Mouse (Mus musculus) embryonic facial prominence, embryonic 15.5 days (tissue): Measurements from ENCODE around the gene Ick. TPM values are rescaled to one million over a fixed set of nuclear protein-coding genes. Genes with fewer than 3 reads are reported as not detected.
"Not testable (repeated sequence)": the region's sequence is repeated elsewhere in the genome, so short reads cannot be mapped to it uniquely, and the experiment has no call there.

Experiments used
- ATAC-seq: fragments of 200-750 bp; cut with Nextera tagmentation; 2 replicates; pipeline ENCODE4 v1.8.0; 2017; ENCODE audit warnings: low read depth, moderate TSS enrichment; ENCODE audit not compliant: insufficient number of reproducible peaks, low FRiP score, low TSS enrichment
- H3K27ac ChIP-seq: fragments of 300-500 bp; sonication (generic); replicated peaks from 2 replicates; pipeline ENCODE4 v1.5.1; 2015; ENCODE audit warnings: mild to moderate bottlenecking, inconsistent platforms
- H3K27me3 ChIP-seq: fragments of 300-500 bp; sonication (generic); 2 replicates; pipeline ENCODE4 v1.6.1; 2015; ENCODE audit warnings: inconsistent platforms
- H3K36me3 ChIP-seq: fragments of 300-500 bp; sonication (generic); 2 replicates; pipeline ENCODE4 v1.6.1; 2015; ENCODE audit warnings: mild to moderate bottlenecking, inconsistent platforms
- H3K4me1 ChIP-seq: fragments of 300-500 bp; sonication (generic); 2 replicates; pipeline ENCODE4 v1.6.1; 2015; ENCODE audit warnings: inconsistent platforms
- H3K4me2 ChIP-seq: fragments of 300-500 bp; sonication (generic); replicated peaks from 2 replicates; pipeline ENCODE4 v1.6.1; 2015; ENCODE audit warnings: mild to moderate bottlenecking, inconsistent platforms
- H3K4me3 ChIP-seq: fragments of 300-500 bp; sonication (generic); replicated peaks from 2 replicates; pipeline ENCODE4 v1.5.1; 2015; ENCODE audit warnings: mild to moderate bottlenecking, inconsistent platforms
- H3K9ac ChIP-seq: fragments of 300-500 bp; sonication (generic); 2 replicates; pipeline ENCODE4 v1.6.1; 2015; ENCODE audit warnings: inconsistent platforms
- H3K9me3 ChIP-seq: fragments of 300-500 bp; sonication (generic); replicated peaks from 2 replicates; pipeline ENCODE4 v1.6.1; 2016; ENCODE audit warnings: inconsistent platforms
- WGBS: fragments of 180-500 bp; shearing (Covaris S2); methylation state at CpG from one replicate; pipeline ENCODE4 v1.1.7; 2015; 5-methylcytosine and 5-hydroxymethylcytosine counted together
- polyA plus RNA-seq: library from polyadenylated mRNA; unstranded; fragments of >200 nt; fragmentation: Nextera tagmentation; extraction: Ambion mirVana; gene quantifications from 2 replicates; pipeline ENCODE4 v1.2.1, GENCODE M21; 2015

Gene Ick
- polyA plus RNA-seq, 1 experiment from 2014 or later, result 26.3 TPM

GRCm38 (mm10) chr9:78149770-78150169, 40.8 kb downstream of the Ick start:
- ATAC-seq, H3K27me3 ChIP-seq, H3K9me3 ChIP-seq, H3K4me3 ChIP-seq, H3K4me1 ChIP-seq, H3K9ac ChIP-seq, H3K4me2 ChIP-seq, H3K27ac ChIP-seq: not testable (repeated sequence)
- WGBS, result 91% methylated on average over 2 of the region's 2 CpGs
- peaks cover 33% of the 10 kb centered on the region for H3K36me3 ChIP-seq

DNA sequence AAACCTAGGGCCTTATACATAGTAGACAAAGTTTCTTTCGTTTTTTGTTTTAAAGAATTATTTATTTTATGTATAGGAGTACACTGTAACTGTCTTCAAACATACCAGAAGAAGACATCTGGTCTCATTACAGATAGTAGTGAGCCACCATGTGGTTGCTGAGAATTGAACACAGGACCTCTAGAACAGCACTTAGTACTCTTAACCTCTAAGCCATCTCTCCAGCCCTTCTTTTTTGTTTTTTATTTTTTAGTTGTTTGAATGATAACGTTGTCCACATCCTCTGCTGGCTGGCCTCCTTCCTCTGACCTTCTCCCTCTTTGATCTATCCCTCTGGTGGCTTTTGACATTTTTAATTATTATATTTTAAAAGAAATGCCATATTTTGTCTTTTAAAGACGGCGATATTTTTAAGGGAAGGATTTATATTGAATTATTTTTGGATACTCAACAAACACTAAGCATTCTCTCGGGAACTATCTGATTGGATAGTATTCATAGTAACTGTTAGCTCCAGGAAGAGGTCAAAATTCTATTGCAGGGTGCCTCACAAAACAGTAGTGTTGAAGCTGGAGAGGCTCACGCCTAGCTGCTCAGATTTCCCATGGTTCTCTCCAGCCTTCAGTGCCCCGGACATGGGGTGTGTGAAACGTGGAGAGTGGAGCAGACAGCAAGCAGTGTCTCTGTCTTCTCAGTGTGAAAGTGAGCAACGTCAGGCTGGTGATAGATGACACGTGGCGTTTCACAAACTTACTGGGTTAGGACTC, 45.4 kb downstream of the Ick start:
- H3K36me3 ChIP-seq, result peaks cover 59% of the 10 kb centered on the region
- no peak overlapping the region for H3K9ac ChIP-seq
- WGBS, result 83% methylated on average over 11 of the region's 11 CpGs
- H3K27ac ChIP-seq, result no peak overlapping the region
- H3K4me3 ChIP-seq, result no peak overlapping the region
- no peak overlapping the region for H3K4me2 ChIP-seq
- ATAC-seq, result no peak
- H3K27me3 ChIP-seq, result no peaks in the 10 kb centered on the region
- H3K4me1 ChIP-seq, result no peaks in the 10 kb centered on the region
- no peaks in the 10 kb centered on the region for H3K9me3 ChIP-seq

DNA sequence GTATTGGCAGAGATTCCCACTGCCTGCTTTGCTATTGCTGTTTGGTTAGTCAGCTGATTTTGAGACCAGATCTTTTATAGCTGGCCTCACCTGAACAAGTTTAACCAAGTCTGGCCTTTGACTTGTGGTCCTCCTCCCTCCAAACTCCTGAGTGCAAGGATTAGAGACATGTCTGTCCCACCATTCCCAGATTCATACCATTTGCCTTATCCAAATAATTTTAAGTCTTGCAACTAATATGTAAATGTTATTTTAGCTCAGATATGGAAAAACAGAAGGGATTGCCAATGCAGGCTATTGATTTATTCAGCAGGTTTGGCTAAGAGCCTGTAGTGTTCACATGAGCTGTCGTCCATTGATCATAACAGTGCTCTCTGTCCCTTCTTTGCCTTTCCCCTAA, 48.2 kb downstream of the Ick start:
- Histone ChIP-seq H3K27me3 (no peaks in the 10 kb centered on the region), H3K4me3 (no peak overlapping the region), H3K36me3 (peaks cover 76% of the 10 kb centered on the region), H3K9me3 (no peaks in the 10 kb centered on the region), H3K4me2 (no peak overlapping the region), H3K9ac (no peak overlapping the region), H3K4me1 (no peaks in the 10 kb centered on the region), H3K27ac (no peak overlapping the region)
- WGBS, result 92% methylated on average over 1 of the region's 1 CpGs
- ATAC-seq, result no peak

DNA sequence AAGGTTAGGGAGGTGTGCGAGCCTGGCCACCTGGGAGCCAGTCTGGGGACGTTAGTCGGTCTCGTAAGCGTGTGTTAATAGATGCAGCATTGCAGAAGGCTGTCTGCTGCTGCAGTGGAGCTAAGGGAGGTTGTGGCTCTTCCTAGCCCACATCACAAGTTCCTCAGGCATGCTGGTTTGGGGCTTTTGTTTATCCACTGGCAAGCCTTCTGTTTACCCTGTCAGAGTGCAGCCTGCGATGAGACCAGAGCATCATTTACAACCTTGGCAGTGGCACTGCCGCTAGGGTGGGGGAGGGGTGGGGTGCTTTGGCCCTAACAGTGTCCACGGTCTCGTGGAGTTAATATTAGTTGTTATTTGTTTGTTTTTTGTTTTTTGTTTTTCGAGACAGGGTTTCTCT, 54.3 kb downstream of the Ick start:
- Histone ChIP-seq H3K27ac (no peak overlapping the region), H3K4me3 (no peak overlapping the region), H3K36me3 (peaks cover 77% of the 10 kb centered on the region), H3K27me3 (no peaks in the 10 kb centered on the region), H3K4me2 (no peak overlapping the region), H3K9me3 (no peaks in the 10 kb centered on the region), H3K9ac (no peak overlapping the region), H3K4me1 (no peaks in the 10 kb centered on the region)
- no peak for ATAC-seq
- 86% methylated on average over 10 of the region's 10 CpGs for WGBS

- H3K4me2 ChIP-seq, result no peak overlapping the region
- no peak for ATAC-seq
Observed at GRCm38 (mm10) chr9:78164741-78165140, 55.7 kb downstream of the Ick start.

GRCm38 (mm10) chr9:78165454-78165853, 56.5 kb downstream of the Ick start:
- Histone ChIP-seq H3K27ac (no peak overlapping the region), H3K4me3 (no peak overlapping the region), H3K4me1 (no peaks in the 10 kb centered on the region), H3K27me3 (no peaks in the 10 kb centered on the region), H3K36me3 (peaks cover 72% of the 10 kb centered on the region), H3K4me2 (no peak overlapping the region), H3K9me3 (no peaks in the 10 kb centered on the region), H3K9ac (no peak overlapping the region)
- 91% methylated on average over 6 of the region's 6 CpGs for WGBS
- ATAC-seq, result no peak

More at GRCm38 (mm10) chr9:78164741-78165140, 55.7 kb downstream of the Ick start:
- Histone ChIP-seq H3K4me3 (no peak overlapping the region), H3K36me3 (peaks cover 75% of the 10 kb centered on the region), H3K9ac (no peak overlapping the region), H3K27me3 (no peaks in the 10 kb centered on the region), H3K4me1 (no peaks in the 10 kb centered on the region), H3K9me3 (no peaks in the 10 kb centered on the region), H3K27ac (no peak overlapping the region)
- 91% methylated on average over 3 of the region's 3 CpGs for WGBS

- Histone ChIP-seq H3K4me3 (no peak overlapping the region), H3K4me1 (no peaks in the 10 kb centered on the region), H3K36me3 (peaks cover 58% of the 10 kb centered on the region), H3K9ac (no peak overlapping the region), H3K9me3 (no peaks in the 10 kb centered on the region), H3K27ac (no peak overlapping the region), H3K27me3 (no peaks in the 10 kb centered on the region), H3K4me2 (no peak overlapping the region)
- ATAC-seq, result no peak
- 78% methylated on average over 19 of the region's 19 CpGs for WGBS
Observed at GRCm38 (mm10) chr9:78166694-78167452, 57.9 kb downstream of the Ick start.

- H3K4me3 ChIP-seq, result no peak overlapping the region
- H3K36me3 ChIP-seq, result peaks cover 51% of the 10 kb centered on the region
- H3K27me3 ChIP-seq, result no peaks in the 10 kb centered on the region
- WGBS, result 85% methylated on average over 19 of the region's 19 CpGs
- no peak overlapping the region for H3K9ac ChIP-seq
- H3K4me1 ChIP-seq, result no peaks in the 10 kb centered on the region
- ATAC-seq, result no peak
- no peaks in the 10 kb centered on the region for H3K9me3 ChIP-seq
- H3K4me2 ChIP-seq, result no peak overlapping the region
- H3K27ac ChIP-seq, result no peak overlapping the region
Observed at GRCm38 (mm10) chr9:78167453-78167969, 58.5 kb downstream of the Ick start.

- no peak overlapping the region for H3K27ac ChIP-seq
- H3K36me3 ChIP-seq, result peaks cover 45% of the 10 kb centered on the region
- H3K4me3 ChIP-seq, result no peak overlapping the region
- no peaks in the 10 kb centered on the region for H3K27me3 ChIP-seq
- 92% methylated on average over 6 of the region's 6 CpGs for WGBS
- no peaks in the 10 kb centered on the region for H3K4me1 ChIP-seq
- no peak for ATAC-seq
- H3K9ac ChIP-seq, result no peak overlapping the region
- no peak overlapping the region for H3K4me2 ChIP-seq
- no peaks in the 10 kb centered on the region for H3K9me3 ChIP-seq
Observed at GRCm38 (mm10) chr9:78168864-78169263, 59.9 kb downstream of the Ick start.

DNA sequence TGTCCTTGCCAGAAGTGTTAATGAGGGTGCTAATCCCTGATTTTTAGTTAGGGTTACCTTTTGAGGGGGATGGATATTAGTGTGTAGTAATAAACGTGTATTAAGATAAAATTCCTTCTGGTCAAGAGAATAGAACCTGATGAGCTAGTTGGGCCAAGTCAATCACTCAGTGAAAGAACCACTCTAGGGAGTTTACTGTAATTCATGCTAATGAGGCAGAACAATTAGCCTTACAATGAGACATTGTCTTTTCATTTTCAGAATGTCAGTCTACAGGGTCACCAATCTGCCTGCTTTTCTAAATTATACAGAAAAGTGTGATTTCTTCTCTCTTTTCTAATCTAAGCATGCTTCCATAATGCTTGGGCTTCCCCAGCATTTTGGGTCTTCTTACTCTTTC, 65.0 kb downstream of the Ick start:
- Histone ChIP-seq H3K9ac (no peak overlapping the region), H3K27me3 (no peaks in the 10 kb centered on the region), H3K36me3 (peaks cover 10% of the 10 kb centered on the region; the same call in 1 of the 2 replicates), H3K4me2 (no peak overlapping the region), H3K4me1 (peaks cover 12% of the 10 kb centered on the region; the same call in 1 of the 2 replicates), H3K9me3 (no peaks in the 10 kb centered on the region), H3K27ac (no peak overlapping the region), H3K4me3 (no peak overlapping the region)
- ATAC-seq, result no peak
- 47% methylated on average over 1 of the region's 1 CpGs for WGBS

DNA sequence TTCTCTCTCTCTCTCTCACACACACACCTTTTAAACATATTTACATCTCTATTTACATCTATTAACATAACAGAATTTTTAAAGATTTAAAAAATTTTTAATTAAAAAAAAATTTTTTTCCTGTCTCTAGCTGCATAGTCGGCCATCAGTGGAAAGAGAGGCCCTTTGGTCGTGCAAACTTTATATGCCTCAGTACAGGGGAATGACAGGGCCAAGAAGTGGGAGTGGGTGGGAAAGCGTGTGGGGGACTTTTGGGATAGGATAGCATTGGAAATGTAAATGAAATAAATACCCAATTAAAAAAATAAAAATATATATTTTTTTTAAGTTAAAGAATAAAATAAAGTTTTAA, 65.9 kb downstream of the Ick start:
- not testable (repeated sequence) for H3K4me2 ChIP-seq, H3K9me3 ChIP-seq, H3K36me3 ChIP-seq, H3K27ac ChIP-seq, H3K27me3 ChIP-seq, H3K4me3 ChIP-seq, H3K9ac ChIP-seq, ATAC-seq
- 31% methylated on average over 3 of the region's 3 CpGs for WGBS
- peaks cover 12% of the 10 kb centered on the region; the same call in 1 of the 2 replicates for H3K4me1 ChIP-seq
